Mouse (Mus musculus): ENCODE measurements around the gene Tmem127.
"Not testable (repeated sequence)": the region's sequence is repeated elsewhere in the genome, so short reads cannot be mapped to it uniquely, and the experiment has no call there.

The Tmem127 gene

GRCm38 (mm10) chr2:127267854-127268253, 20.1 kb downstream of the Tmem127 start:
- no peak for DNase-seq (ENCODE audit: low read depth)

- peak; percentile 97 for DNase-seq (ENCODE audit: low read depth)
These were observed 22.0 kb downstream of the Tmem127 start, which contains the start of gene Stard7 for GRCm38 (mm10) chr2:127269491-127270299. Gene Stard7, plus strand, starts transcription at chr2:127270218.

- no peak for DNase-seq (ENCODE audit: low read depth)
These were observed 22.8 kb downstream of the Tmem127 start for GRCm38 (mm10) chr2:127270300-127271041.

GRCm38 (mm10) chr2:127271042-127271515, 23.4 kb downstream of the Tmem127 start:
- DNase-seq (ENCODE audit: low read depth) = no peak

- not testable (repeated sequence) for DNase-seq (ENCODE audit: low read depth)
These were observed 24.3 kb downstream of the Tmem127 start for GRCm38 (mm10) chr2:127272049-127272448.

GRCm38 (mm10) chr2:127272806-127273205, 25.1 kb downstream of the Tmem127 start:
- DNase-seq (ENCODE audit: low read depth) = no peak

- no peak for DNase-seq (ENCODE audit: low read depth)
These were observed 26.9 kb downstream of the Tmem127 start for GRCm38 (mm10) chr2:127274590-127274989.

- no peak for DNase-seq (ENCODE audit: low read depth)
These were observed 28.0 kb downstream of the Tmem127 start for GRCm38 (mm10) chr2:127275551-127276320.

- DNase-seq (ENCODE audit: low read depth) = no peak
These were observed 30.5 kb downstream of the Tmem127 start for GRCm38 (mm10) chr2:127278162-127278561.

- no peak for DNase-seq (ENCODE audit: low read depth)
These were observed 44.5 kb downstream of the Tmem127 start for GRCm38 (mm10) chr2:127292250-127292649.

GRCm38 (mm10) chr2:127297001-127297805, 49.5 kb downstream of the Tmem127 start:
- DNase-seq (ENCODE audit: low read depth) = no peak

GRCm38 (mm10) chr2:127298056-127298455, 50.3 kb downstream of the Tmem127 start:
- no peak for DNase-seq (ENCODE audit: low read depth)

GRCm38 (mm10) chr2:127300701-127301100, 53.0 kb downstream of the Tmem127 start:
- DNase-seq (ENCODE audit: low read depth) = peak; percentile 29

GRCm38 (mm10) chr2:127301883-127302282, 54.2 kb downstream of the Tmem127 start:
- peak; percentile 12 for DNase-seq (ENCODE audit: low read depth)

GRCm38 (mm10) chr2:127304192-127304591, 56.5 kb downstream of the Tmem127 start:
- peak; percentile 12 for DNase-seq (ENCODE audit: low read depth)

GRCm38 (mm10) chr2:127304609-127305210, 57.0 kb downstream of the Tmem127 start:
- peak; percentile 17 for DNase-seq (ENCODE audit: low read depth)

GRCm38 (mm10) chr2:127306123-127306522, 58.4 kb downstream of the Tmem127 start:
- DNase-seq (ENCODE audit: low read depth) = peak; percentile 71

- DNase-seq (ENCODE audit: low read depth) = peak; percentile 22
These were observed 59.5 kb downstream of the Tmem127 start for GRCm38 (mm10) chr2:127307179-127307578.

GRCm38 (mm10) chr2:127308660-127309059, 61.0 kb downstream of the Tmem127 start:
- peak; percentile 79 for DNase-seq (ENCODE audit: low read depth)

GRCm38 (mm10) chr2:127310246-127310645, 62.5 kb downstream of the Tmem127 start:
- peak; percentile 52 for DNase-seq (ENCODE audit: low read depth)

GRCm38 (mm10) chr2:127310685-127311084, 63.0 kb downstream of the Tmem127 start:
- DNase-seq (ENCODE audit: low read depth) = no peak
